Mouse (Mus musculus): ENCODE measurements at regions not wholly inside any gene's neighbourhood (a gene's known extent, or its start where the extent isn't known, plus 50 kb on each side); places are given as distances from the start of the nearest gene placed in this dataset.

DNA sequence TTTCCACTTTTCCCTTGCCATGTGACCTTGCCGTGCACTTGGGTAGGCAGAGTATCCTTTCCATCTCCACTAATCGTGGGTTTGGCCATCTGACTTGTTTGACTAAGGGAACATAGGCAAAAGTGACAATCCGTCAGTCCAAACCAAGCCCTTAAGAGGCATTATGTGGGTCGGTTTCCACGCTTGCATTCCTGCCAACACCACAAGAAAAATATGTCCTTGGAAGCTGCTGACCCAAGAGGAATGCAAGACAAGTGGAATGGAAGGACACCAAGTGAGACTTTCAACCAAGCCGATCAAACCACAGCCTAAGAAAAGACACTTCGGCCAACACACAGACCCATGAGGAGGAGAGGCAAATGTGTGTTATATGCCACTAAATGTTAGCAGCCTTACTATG lies 73.3 kb downstream of the Cartpt start:
- no peaks in the 10 kb centered on the region for H3K36me3 ChIP-seq (replicated peaks; ENCODE audit: control insufficient read depth, insufficient read depth, low read depth, low read length)
- no peak for ATAC-seq (replicated peaks; ENCODE audit: insufficient number of reproducible peaks, low FRiP score, low TSS enrichment, low read depth)
- no peak overlapping the region for H3K9ac ChIP-seq (replicated peaks; ENCODE audit: low read length)
- 87% methylated on average over 7 of the region's 7 CpGs for WGBS
- H3K4me1 ChIP-seq (ENCODE audit: control insufficient read depth, insufficient read depth, low read length): no peaks in the 10 kb centered on the region
- H3K9me3 ChIP-seq (replicated peaks; ENCODE audit: control insufficient read depth, low read length): no peaks in the 10 kb centered on the region
- H3K4me2 ChIP-seq (ENCODE audit: low read depth, low read length): no peak overlapping the region
- DNase-seq (ENCODE audit: low spot score): no peak
- H3K27me3 ChIP-seq (ENCODE audit: control insufficient read depth, insufficient read depth, low read length): no peaks in the 10 kb centered on the region
- H3K4me3 ChIP-seq (ENCODE audit: low read depth, low read length): no peak overlapping the region
- no peak overlapping the region for H3K27ac ChIP-seq (replicated peaks; ENCODE audit: low read depth, low read length)

DNA sequence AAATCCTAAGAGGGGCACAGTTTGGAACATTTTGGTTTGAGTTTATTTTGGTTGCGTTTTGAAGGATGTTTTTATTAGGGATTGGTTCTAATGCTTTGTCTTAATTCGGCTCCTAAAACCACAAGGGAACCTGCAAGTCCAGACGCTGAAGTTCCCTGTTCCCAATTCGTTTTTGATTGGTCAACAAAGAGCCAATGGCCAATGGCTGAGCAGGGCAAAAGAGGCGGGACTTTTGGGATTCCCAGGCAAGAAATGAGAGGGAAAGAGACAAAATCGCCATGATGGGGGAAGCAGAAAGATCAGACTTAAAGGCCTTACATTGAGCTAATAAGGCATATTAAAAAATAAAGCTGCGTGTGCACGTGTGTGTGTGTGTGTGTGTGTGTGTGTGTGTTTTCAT lies 76.3 kb downstream of the Cartpt start:
- DNase-seq (ENCODE audit: low spot score) (no peak), ATAC-seq (replicated peaks; ENCODE audit: insufficient number of reproducible peaks, low FRiP score, low TSS enrichment, low read depth) (no peak)
- H3K36me3 ChIP-seq (replicated peaks; ENCODE audit: control insufficient read depth, insufficient read depth, low read depth, low read length): no peaks in the 10 kb centered on the region
- H3K9ac ChIP-seq (replicated peaks; ENCODE audit: low read length): no peak overlapping the region
- no peak overlapping the region for H3K27ac ChIP-seq (replicated peaks; ENCODE audit: low read depth, low read length)
- 70% methylated on average over 8 of the region's 8 CpGs for WGBS
- no peak overlapping the region for H3K4me2 ChIP-seq (ENCODE audit: low read depth, low read length)
- H3K4me1 ChIP-seq (ENCODE audit: control insufficient read depth, insufficient read depth, low read length): no peaks in the 10 kb centered on the region
- H3K27me3 ChIP-seq (ENCODE audit: control insufficient read depth, insufficient read depth, low read length): no peaks in the 10 kb centered on the region
- H3K4me3 ChIP-seq (ENCODE audit: low read depth, low read length): no peak overlapping the region
- H3K9me3 ChIP-seq (replicated peaks; ENCODE audit: control insufficient read depth, low read length): no peaks in the 10 kb centered on the region

DNA sequence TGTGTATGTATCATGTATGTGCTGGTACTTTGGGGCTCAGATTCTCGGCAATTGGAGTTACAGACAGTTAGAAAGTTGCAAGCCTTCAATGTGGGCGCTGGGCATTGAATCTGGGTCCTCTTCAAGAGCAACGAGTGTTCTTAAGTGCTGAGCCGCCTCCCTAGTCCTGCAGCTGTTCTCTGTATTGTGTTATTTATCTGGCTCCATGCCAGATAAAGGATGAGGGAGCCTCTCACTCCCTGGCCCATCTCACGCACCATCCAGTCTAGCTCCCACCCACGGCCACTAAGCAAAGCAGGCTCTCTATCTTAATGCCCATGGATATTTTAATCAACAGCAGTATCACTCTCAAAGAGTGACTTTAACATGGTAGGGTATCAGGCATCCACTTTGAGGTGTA lies 84.2 kb downstream of the Cartpt start:
- DNase-seq (ENCODE audit: low spot score) (no peak), ATAC-seq (replicated peaks; ENCODE audit: insufficient number of reproducible peaks, low FRiP score, low TSS enrichment, low read depth) (no peak)
- WGBS: 71% methylated on average over 6 of the region's 6 CpGs

DNA sequence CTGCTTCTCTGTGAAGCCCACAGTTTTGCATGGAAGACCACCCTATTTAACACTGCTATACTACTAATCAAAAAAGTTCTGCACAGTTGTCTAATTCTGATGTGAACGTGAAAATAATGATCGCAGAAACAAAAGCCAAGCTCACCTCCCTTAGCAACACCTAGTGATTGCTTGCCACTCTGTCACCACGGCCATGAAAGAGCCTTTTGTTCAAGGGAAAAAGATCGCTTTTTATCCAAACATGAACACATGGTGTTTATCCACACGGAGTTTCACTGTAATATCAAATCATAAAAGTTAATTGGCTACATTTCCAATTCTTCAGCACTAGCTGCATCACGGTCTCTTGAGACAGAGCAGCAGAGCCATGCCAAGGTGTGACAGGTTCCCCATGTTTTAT lies 85.1 kb downstream of the Cartpt start:
- Histone ChIP-seq H3K27me3 (ENCODE audit: control insufficient read depth, insufficient read depth, low read length) (no peaks in the 10 kb centered on the region), H3K36me3 (replicated peaks; ENCODE audit: control insufficient read depth, insufficient read depth, low read depth, low read length) (no peaks in the 10 kb centered on the region), H3K4me3 (ENCODE audit: low read depth, low read length) (no peak overlapping the region), H3K4me2 (ENCODE audit: low read depth, low read length) (no peak overlapping the region), H3K9me3 (replicated peaks; ENCODE audit: control insufficient read depth, low read length) (no peaks in the 10 kb centered on the region), H3K27ac (replicated peaks; ENCODE audit: low read depth, low read length) (no peak overlapping the region), H3K4me1 (ENCODE audit: control insufficient read depth, insufficient read depth, low read length) (no peaks in the 10 kb centered on the region), H3K9ac (replicated peaks; ENCODE audit: low read length) (no peak overlapping the region)
- no peak for DNase-seq (ENCODE audit: low spot score)
- 78% methylated on average over 6 of the region's 6 CpGs for WGBS
- no peak for ATAC-seq (replicated peaks; ENCODE audit: insufficient number of reproducible peaks, low FRiP score, low TSS enrichment, low read depth)

More for the DNA sequence above, 84.2 kb downstream of the Cartpt start:
- no peaks in the 10 kb centered on the region for H3K27me3 ChIP-seq (ENCODE audit: control insufficient read depth, insufficient read depth, low read length)
- no peak overlapping the region for H3K27ac ChIP-seq (replicated peaks; ENCODE audit: low read depth, low read length)
- H3K4me2 ChIP-seq (ENCODE audit: low read depth, low read length): no peak overlapping the region
- no peak overlapping the region for H3K4me3 ChIP-seq (ENCODE audit: low read depth, low read length)
- H3K4me1 ChIP-seq (ENCODE audit: control insufficient read depth, insufficient read depth, low read length): no peaks in the 10 kb centered on the region
- H3K36me3 ChIP-seq (replicated peaks; ENCODE audit: control insufficient read depth, insufficient read depth, low read depth, low read length): no peaks in the 10 kb centered on the region
- no peaks in the 10 kb centered on the region for H3K9me3 ChIP-seq (replicated peaks; ENCODE audit: control insufficient read depth, low read length)
- H3K9ac ChIP-seq (replicated peaks; ENCODE audit: low read length): no peak overlapping the region

DNA sequence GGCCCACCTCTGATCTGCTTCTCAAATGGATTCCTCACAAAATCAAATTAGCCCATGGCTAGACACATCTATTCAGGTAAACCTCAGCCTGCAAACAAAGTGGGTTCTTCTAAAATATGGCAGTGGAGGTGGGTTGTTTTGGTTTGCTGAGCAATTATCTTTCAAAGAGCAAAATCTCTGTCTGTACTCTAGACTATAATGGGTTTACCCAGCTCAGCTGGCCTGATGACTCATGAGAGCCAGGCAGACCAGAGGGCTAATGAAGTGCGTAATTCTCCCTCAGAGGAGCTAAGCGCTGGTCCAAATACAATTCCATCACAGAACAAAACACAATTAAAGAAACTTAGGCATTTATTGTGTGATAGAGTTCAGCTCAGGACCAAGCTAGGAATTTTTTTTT lies 86.1 kb downstream of the Cartpt start:
- 76% methylated on average over 2 of the region's 2 CpGs for WGBS
- DNase-seq (ENCODE audit: low spot score): no peak
- ATAC-seq (replicated peaks; ENCODE audit: insufficient number of reproducible peaks, low FRiP score, low TSS enrichment, low read depth): no peak
- no peak overlapping the region for H3K27ac ChIP-seq (replicated peaks; ENCODE audit: low read depth, low read length)
- no peak overlapping the region for H3K4me3 ChIP-seq (ENCODE audit: low read depth, low read length)
- no peak overlapping the region for H3K9ac ChIP-seq (replicated peaks; ENCODE audit: low read length)
- no peaks in the 10 kb centered on the region for H3K4me1 ChIP-seq (ENCODE audit: control insufficient read depth, insufficient read depth, low read length)
- H3K4me2 ChIP-seq (ENCODE audit: low read depth, low read length): no peak overlapping the region
- H3K36me3 ChIP-seq (replicated peaks; ENCODE audit: control insufficient read depth, insufficient read depth, low read depth, low read length): no peaks in the 10 kb centered on the region
- H3K9me3 ChIP-seq (replicated peaks; ENCODE audit: control insufficient read depth, low read length): no peaks in the 10 kb centered on the region
- no peaks in the 10 kb centered on the region for H3K27me3 ChIP-seq (ENCODE audit: control insufficient read depth, insufficient read depth, low read length)

DNA sequence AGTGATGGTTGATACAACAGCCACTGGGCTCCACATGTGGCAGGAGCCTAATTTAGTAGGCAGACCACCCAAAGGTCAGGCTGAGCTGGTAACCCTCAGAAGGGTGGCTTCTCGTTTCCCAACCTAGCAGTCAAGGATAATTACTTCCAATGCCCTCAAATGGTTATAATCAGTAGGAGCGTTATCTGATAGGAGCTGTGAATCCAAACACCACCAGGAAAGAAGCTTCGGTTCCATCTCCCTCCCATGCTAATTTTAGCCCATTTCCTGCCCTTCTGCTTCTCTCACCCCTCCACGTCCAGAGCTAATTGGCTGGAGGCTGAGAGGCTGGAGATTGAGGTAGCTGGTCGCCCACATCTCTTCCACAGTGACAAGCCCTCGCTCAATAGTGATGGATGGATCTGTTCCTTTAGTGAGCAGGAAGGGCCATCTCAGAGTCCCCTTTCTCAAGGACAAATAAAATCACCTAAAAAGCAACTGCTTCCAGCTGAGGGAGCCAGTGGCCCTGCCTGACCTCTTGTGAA lies 86.8 kb downstream of the Cartpt start:
- Histone ChIP-seq H3K27ac (replicated peaks; ENCODE audit: low read depth, low read length) (no peak overlapping the region), H3K27me3 (ENCODE audit: control insufficient read depth, insufficient read depth, low read length) (no peaks in the 10 kb centered on the region), H3K9ac (replicated peaks; ENCODE audit: low read length) (no peak overlapping the region), H3K4me3 (ENCODE audit: low read depth, low read length) (no peak overlapping the region), H3K36me3 (replicated peaks; ENCODE audit: control insufficient read depth, insufficient read depth, low read depth, low read length) (no peaks in the 10 kb centered on the region), H3K4me2 (ENCODE audit: low read depth, low read length) (no peak overlapping the region), H3K9me3 (replicated peaks; ENCODE audit: control insufficient read depth, low read length) (no peaks in the 10 kb centered on the region), H3K4me1 (ENCODE audit: control insufficient read depth, insufficient read depth, low read length) (no peaks in the 10 kb centered on the region)
- no peak for DNase-seq (ENCODE audit: low spot score)
- WGBS: 35% methylated on average over 6 of the region's 6 CpGs
- no peak for ATAC-seq (replicated peaks; ENCODE audit: insufficient number of reproducible peaks, low FRiP score, low TSS enrichment, low read depth)

DNA sequence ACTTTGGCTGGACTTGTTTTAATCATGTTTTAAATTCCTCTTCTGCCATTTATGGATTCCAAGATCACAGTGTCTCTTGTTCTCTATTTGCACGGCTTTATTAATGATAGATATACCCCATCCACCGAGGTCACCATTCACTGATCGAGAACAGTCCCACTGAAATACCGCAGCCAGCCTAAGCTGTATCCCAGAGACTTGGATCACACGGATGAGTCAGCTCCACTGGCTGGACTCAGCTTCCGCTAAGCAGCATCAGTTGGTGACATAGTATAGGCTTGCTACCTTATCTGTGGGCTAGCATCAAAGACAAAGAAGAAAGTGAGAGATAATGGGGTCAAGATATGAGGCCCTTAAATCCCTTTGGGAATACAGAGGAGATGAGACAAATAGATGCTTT lies 106.4 kb downstream of the Cartpt start:
- no peak overlapping the region for H3K27ac ChIP-seq (replicated peaks; ENCODE audit: low read depth, low read length)
- no peak overlapping the region for H3K4me3 ChIP-seq (ENCODE audit: low read depth, low read length)
- H3K9ac ChIP-seq (replicated peaks; ENCODE audit: low read length): no peak overlapping the region
- 70% methylated on average over 6 of the region's 6 CpGs for WGBS
- H3K9me3 ChIP-seq (replicated peaks; ENCODE audit: control insufficient read depth, low read length): no peaks in the 10 kb centered on the region
- H3K27me3 ChIP-seq (ENCODE audit: control insufficient read depth, insufficient read depth, low read length): no peaks in the 10 kb centered on the region
- DNase-seq (ENCODE audit: low spot score): no peak
- no peaks in the 10 kb centered on the region for H3K4me1 ChIP-seq (ENCODE audit: control insufficient read depth, insufficient read depth, low read length)
- H3K36me3 ChIP-seq (replicated peaks; ENCODE audit: control insufficient read depth, insufficient read depth, low read depth, low read length): no peaks in the 10 kb centered on the region
- no peak overlapping the region for H3K4me2 ChIP-seq (ENCODE audit: low read depth, low read length)
- no peak for ATAC-seq (replicated peaks; ENCODE audit: insufficient number of reproducible peaks, low FRiP score, low TSS enrichment, low read depth)

DNA sequence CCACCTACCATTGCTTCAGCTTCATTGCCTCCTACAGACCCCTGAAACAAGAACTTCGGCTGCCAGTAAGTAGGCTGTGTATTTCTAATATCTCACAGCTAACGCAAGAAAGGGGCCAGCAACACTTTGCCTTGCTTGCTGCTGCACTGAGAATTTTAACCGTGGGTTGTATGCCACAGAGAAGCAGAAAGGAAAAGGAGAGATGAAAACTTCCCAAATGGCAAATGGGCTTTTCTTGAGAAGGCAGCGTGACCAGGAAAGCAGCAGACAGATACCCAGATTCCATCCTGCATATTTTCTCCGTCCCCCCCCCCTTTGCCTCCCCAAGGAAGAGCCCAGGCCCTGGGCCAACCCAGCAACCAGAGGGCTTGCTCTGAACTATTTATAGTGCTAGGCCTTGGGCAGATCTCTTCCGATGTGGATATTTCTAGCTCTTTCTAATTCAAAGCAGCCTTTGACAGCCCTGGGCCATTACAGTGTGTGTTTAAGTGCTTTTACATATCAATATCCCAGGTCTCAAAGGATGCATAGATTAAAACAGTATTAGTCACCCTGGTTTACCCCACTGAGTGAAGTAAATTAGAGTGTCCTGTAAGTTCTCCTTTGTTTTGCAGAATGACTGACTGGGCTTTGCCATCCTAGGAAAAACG lies 107.0 kb downstream of the Cartpt start:
- H3K4me3 ChIP-seq (ENCODE audit: low read depth, low read length): no peak overlapping the region
- ATAC-seq (replicated peaks; ENCODE audit: insufficient number of reproducible peaks, low FRiP score, low TSS enrichment, low read depth) (no peak), DNase-seq (ENCODE audit: low spot score) (no peak)
- no peaks in the 10 kb centered on the region for H3K9me3 ChIP-seq (replicated peaks; ENCODE audit: control insufficient read depth, low read length)
- H3K36me3 ChIP-seq (replicated peaks; ENCODE audit: control insufficient read depth, insufficient read depth, low read depth, low read length): no peaks in the 10 kb centered on the region
- no peaks in the 10 kb centered on the region for H3K27me3 ChIP-seq (ENCODE audit: control insufficient read depth, insufficient read depth, low read length)
- H3K27ac ChIP-seq (replicated peaks; ENCODE audit: low read depth, low read length): no peak overlapping the region
- no peaks in the 10 kb centered on the region for H3K4me1 ChIP-seq (ENCODE audit: control insufficient read depth, insufficient read depth, low read length)
- WGBS: 54% methylated on average over 7 of the region's 7 CpGs
- no peak overlapping the region for H3K9ac ChIP-seq (replicated peaks; ENCODE audit: low read length)
- H3K4me2 ChIP-seq (ENCODE audit: low read depth, low read length): no peak overlapping the region

All from embryonic facial prominence, embryonic 11.5 days (tissue).